Comparison of ENCODE assay signal across 8 mouse cellular contexts in the genomic region with DNA sequence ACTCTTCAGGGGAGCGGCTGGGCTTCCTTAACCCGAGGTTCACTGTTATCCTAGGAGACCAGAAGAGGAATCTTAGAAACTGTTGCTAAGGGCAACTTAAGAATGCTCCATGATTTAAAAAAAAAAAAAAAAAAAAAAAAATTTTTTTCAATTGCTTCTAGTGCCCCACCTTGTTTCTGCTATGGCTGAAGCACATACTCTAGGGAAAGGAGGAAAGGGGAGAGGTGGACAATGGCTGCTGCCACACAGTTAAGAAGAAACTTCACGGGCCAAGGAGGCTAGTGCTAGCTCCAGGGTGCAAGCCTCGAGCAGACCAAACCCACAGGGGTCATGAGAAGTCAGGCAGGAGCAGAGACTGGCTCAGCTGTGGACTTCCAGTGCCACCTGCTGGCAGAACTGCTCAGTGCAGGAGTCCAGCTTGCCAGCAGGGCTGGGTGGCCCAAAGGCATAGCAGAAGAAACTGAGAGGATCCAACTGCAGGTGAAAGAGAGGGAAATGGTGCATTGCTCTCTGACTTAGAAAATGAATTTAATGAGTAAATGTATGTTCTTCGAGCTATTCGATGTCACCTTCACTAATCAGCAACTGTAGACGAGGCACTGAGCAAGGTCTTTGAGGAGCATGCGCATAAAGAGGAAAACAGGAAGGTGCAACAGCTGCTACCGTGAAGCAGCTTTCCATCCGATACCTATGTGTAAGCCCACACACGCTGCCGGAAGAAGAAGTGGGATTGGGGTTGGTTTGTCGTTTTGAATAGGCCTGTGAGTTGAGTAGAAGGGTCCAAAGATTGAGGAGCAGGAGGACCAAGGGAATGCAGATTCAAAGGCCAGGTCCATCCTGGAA. TPM values are rescaled to one million over a fixed set of nuclear protein-coding genes. Genes with fewer than 3 reads are reported as not detected.
DNase-seq lines count a peak whose midpoint lies in the region; ATAC-seq and TF ChIP-seq lines count a peak whose summit lies in the region.

No protein-coding gene starts in this region.

- DNase-seq in c-Kit-positive CD71-positive TER-119-positive erythroid progenitor cells, embryonic 14.5 days (ENCODE audit: low spot score) = peak; percentile 79
- peak; percentile 80 to 94 for DNase-seq in layer of hippocampus, adult 2 months (ENCODE audit: low spot score in 2 of 2)
- peak; percentile 90 for DNase-seq in lung, embryonic 14.5 days
- peak; percentile 59 for DNase-seq in ovary, adult 18-20 months (ENCODE audit: low spot score)
- DNase-seq in thymus, adult 2 months = peak; percentile 91

- no peak overlapping the region for H3K4me3 ChIP-seq in ES-Bruce4 (ENCODE audit: low read depth, low read length)
- H3K4me3 ChIP-seq in forebrain, embryonic 15.5 days = no peak overlapping the region
- H3K4me3 ChIP-seq in layer of hippocampus, adult 2 months = no peak overlapping the region
- H3K4me3 ChIP-seq in lung, embryonic 14.5 days (ENCODE audit: low read depth, low read length) = no peak overlapping the region
- no peak overlapping the region for H3K4me3 ChIP-seq in thymus, adult 2 months (ENCODE audit: control insufficient read depth, insufficient read depth, low read length)

- TF ChIP-seq EP300 in ES-Bruce4 (IDR thresholded peaks at IDR 0.05; ENCODE audit: insufficient read depth, low read depth, low read length) = peak; percentile 68; the same call in 1 of the 2 replicates

- no peak overlapping the region for H3K9ac ChIP-seq in ES-Bruce4 (ENCODE audit: low read depth, poor library complexity, severe bottlenecking)
- H3K9ac ChIP-seq in forebrain, embryonic 15.5 days (replicated peaks) = no peak overlapping the region
- no peak overlapping the region for H3K9ac ChIP-seq in lung, embryonic 14.5 days

- peak; percentile 73 for ATAC-seq in forebrain, embryonic 15.5 days (replicated peaks)
- peak; percentile 82 to 91 for ATAC-seq in hematopoietic stem cell, adult 5-6 weeks (replicated peaks in 1 of 2; ENCODE audit: insufficient read depth in 1 of 2, low FRiP score in 2 of 2, low TSS enrichment in 1 of 2, low read depth in 1 of 2, poor library complexity in 2 of 2, severe bottlenecking in 2 of 2)
- peak; percentile 72 for ATAC-seq in lung, embryonic 14.5 days (ENCODE audit: insufficient read depth)

- H3K27me3 ChIP-seq in ES-Bruce4 (ENCODE audit: control insufficient read depth, insufficient read depth, low read length, poor library complexity, severe bottlenecking) = no peaks in the 10 kb centered on the region
- no peaks in the 10 kb centered on the region for H3K27me3 ChIP-seq in forebrain, embryonic 15.5 days
- no peaks in the 10 kb centered on the region for H3K27me3 ChIP-seq in lung, embryonic 14.5 days (ENCODE audit: insufficient read depth, low read length)
- no peaks in the 10 kb centered on the region for H3K27me3 ChIP-seq in thymus, adult 2 months (ENCODE audit: control insufficient read depth, insufficient read depth, low read length)

- no peak overlapping the region for H3K27ac ChIP-seq in ES-Bruce4 (ENCODE audit: insufficient read depth, low read length)
- no peak overlapping the region for H3K27ac ChIP-seq in forebrain, embryonic 15.5 days (replicated peaks)
- H3K27ac ChIP-seq in layer of hippocampus, adult 2 months = peak overlapping the region; percentile 90
- no peak overlapping the region for H3K27ac ChIP-seq in lung, embryonic 14.5 days (ENCODE audit: low read depth)
- peak overlapping the region; percentile 58 for H3K27ac ChIP-seq in thymus, adult 2 months (ENCODE audit: control insufficient read depth, insufficient read depth, low read length)

- H3K36me3 ChIP-seq in ES-Bruce4 (ENCODE audit: control insufficient read depth, insufficient read depth, low read length, poor library complexity, severe bottlenecking) = no peaks in the 10 kb centered on the region
- H3K36me3 ChIP-seq in forebrain, embryonic 15.5 days = no peaks in the 10 kb centered on the region
- H3K36me3 ChIP-seq in lung, embryonic 14.5 days (ENCODE audit: insufficient read depth) = peaks cover 13% of the 10 kb centered on the region
- H3K36me3 ChIP-seq in thymus, adult 2 months (ENCODE audit: control insufficient read depth, insufficient read depth, low read length) = no peaks in the 10 kb centered on the region

- no peak overlapping the region for H3K4me2 ChIP-seq in forebrain, embryonic 15.5 days (replicated peaks)
- H3K4me2 ChIP-seq in lung, embryonic 14.5 days = no peak overlapping the region

- H3K9me3 ChIP-seq in ES-Bruce4 (replicated peaks; ENCODE audit: control insufficient read depth, insufficient read depth, low read length, poor library complexity, severe bottlenecking) = no peaks in the 10 kb centered on the region
- no peaks in the 10 kb centered on the region for H3K9me3 ChIP-seq in forebrain, embryonic 15.5 days
- no peaks in the 10 kb centered on the region for H3K9me3 ChIP-seq in lung, embryonic 14.5 days (ENCODE audit: low read depth, low read length)

- TF ChIP-seq CTCF in ES-Bruce4 (IDR thresholded peaks at IDR 0.05; ENCODE audit: low read depth, low read length) = peak; percentile 99
- TF ChIP-seq CTCF in layer of hippocampus, adult 2 months (conservative IDR thresholded peaks at IDR 0.05) = peak; percentile 98
- peak; percentile 99 for TF ChIP-seq CTCF in lung, embryonic 14.5 days (IDR thresholded peaks at IDR 0.05; ENCODE audit: low read depth)
- peak; percentile 98 for TF ChIP-seq CTCF in thymus, adult 2 months (IDR thresholded peaks at IDR 0.05; ENCODE audit: borderline replicate concordance, control insufficient read depth, extremely low read depth, insufficient read depth, low read length, poor library complexity)

- WGBS in forebrain, embryonic 15.5 days = 42% methylated on average over 13 of the region's 13 CpGs
- WGBS in lung, embryonic 14.5 days = 27% methylated on average over 13 of the region's 13 CpGs
- WGBS in thymus, adult 2 months = 6% methylated on average over 13 of the region's 13 CpGs

- no peaks in the 10 kb centered on the region for H3K4me1 ChIP-seq in ES-Bruce4 (ENCODE audit: control insufficient read depth, insufficient read depth, low read length)
- peaks cover 15% of the 10 kb centered on the region for H3K4me1 ChIP-seq in forebrain, embryonic 15.5 days
- no peaks in the 10 kb centered on the region for H3K4me1 ChIP-seq in lung, embryonic 14.5 days (ENCODE audit: insufficient read depth)
- H3K4me1 ChIP-seq in thymus, adult 2 months (replicated peaks; ENCODE audit: control insufficient read depth, insufficient read depth, low read length) = peaks cover 11% of the 10 kb centered on the region

- TF ChIP-seq POLR2A in ES-Bruce4 (IDR thresholded peaks at IDR 0.05; ENCODE audit: insufficient read depth, low read length) = no peak
- no peak for TF ChIP-seq POLR2A in thymus, adult 2 months (IDR thresholded peaks at IDR 0.05; ENCODE audit: control insufficient read depth, extremely low read depth, insufficient read depth, low read length, poor library complexity)

RNA-seq across cellular contexts. Expression of gene Dnajb12, which starts 14.3 kb away (rescaled TPM):
- 29.3 and 29.6 TPM in 2 replicates for polyA plus RNA-seq in ES-Bruce4 (2011; ENCODE audit: insufficient read depth, insufficient read length, low read depth, missing spikeins)
- polyA plus RNA-seq in forebrain, embryonic 15.5 days (2015; fragmentation: Nextera tagmentation; extraction: Ambion mirVana) = 16.9 and 17.5 TPM in 2 replicates
- total RNA-seq in hematopoietic stem cell, adult 5-6 weeks (2017) = 24.3 and 26.6 TPM in 2 replicates
- 10 to 100 TPM; 54.4 to 56.8 TPM for total RNA-seq in layer of hippocampus, adult 2 months (2021)
- polyA plus RNA-seq in lung, embryonic 14.5 days (2014; fragmentation: Nextera tagmentation; extraction: Ambion mirVana) = 26.7 and 28.1 TPM in 2 replicates
- polyA plus RNA-seq in thymus, adult 2 months (2012; rRNA removed) = 44.6 and 50.4 TPM in 2 replicates

Comparison
In these comparisons a context has a peak if more than half of its experiments do, and no peak if none do; other contexts are left out.
1. H3K27ac ChIP-seq: peak in layer of hippocampus, adult 2 months (single experiment) and thymus, adult 2 months (single experiment); none in ES-Bruce4 (single experiment), forebrain, embryonic 15.5 days (single experiment) and lung, embryonic 14.5 days (single experiment).
2. Peak in every context shown above with its lines, with median percentiles within 50 percentile points of each other: CTCF ChIP-seq, DNase-seq and ATAC-seq.